Mouse (Mus musculus) embryo, embryonic 10 days (tissue): Measurements from ENCODE around the gene Mtnr1b.

ENCODE experiments used
- DNase-seq: peaks from one replicate; pipeline ENCODE4 v3.0.0-alpha.2; 2015; ENCODE audit warnings: low spot score

Mtnr1b gene

DNA sequence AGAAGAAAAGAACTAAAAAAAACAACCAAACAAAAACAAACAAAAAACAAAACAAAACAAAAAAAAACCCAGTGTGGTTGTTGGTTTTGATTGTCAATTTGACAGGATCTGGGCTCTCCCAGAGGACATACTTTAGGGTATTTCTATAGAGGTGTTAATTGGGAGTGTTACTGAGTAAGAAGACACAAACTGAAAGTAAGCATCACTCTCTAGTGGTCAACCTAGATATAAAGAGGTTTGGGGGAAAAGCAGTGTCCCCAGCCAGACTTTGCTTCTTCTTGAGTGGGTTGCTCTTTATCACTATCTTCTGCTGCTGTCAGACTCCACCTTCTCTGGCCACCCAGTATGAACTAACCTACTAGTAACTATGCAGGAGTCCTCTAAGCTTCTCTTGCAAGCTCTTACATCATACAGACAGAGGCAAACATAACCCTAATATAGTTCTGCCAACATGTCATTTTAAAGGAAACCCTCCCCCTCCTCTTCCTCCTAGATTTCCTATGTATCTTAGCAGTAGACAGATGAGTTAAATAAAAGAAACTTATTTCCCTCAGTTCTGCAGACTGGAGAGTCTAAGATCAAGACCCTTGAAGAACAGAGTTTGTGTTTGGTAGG lies 71.8 kb downstream of the Mtnr1b start:
- DNase-seq = no peak

DNA sequence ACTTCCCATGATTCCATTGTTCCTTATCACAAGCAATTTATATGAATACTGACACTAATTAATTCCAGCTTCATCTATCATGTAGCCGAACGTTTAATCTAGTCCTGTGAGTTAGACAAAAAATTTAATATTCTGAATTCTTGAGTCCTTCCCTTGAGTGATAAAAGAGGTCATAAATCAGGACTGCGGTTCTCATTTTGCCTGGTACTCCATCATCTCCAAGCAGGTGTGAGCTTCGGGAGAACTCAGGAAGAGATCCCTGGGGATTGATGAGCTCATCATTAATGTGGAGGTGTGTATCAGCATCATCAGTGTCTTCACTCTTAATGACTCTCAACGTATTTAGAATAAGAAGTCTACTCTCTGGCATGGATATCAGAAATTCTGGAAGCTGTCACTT lies 74.0 kb downstream of the Mtnr1b start:
- DNase-seq = no peak

DNA sequence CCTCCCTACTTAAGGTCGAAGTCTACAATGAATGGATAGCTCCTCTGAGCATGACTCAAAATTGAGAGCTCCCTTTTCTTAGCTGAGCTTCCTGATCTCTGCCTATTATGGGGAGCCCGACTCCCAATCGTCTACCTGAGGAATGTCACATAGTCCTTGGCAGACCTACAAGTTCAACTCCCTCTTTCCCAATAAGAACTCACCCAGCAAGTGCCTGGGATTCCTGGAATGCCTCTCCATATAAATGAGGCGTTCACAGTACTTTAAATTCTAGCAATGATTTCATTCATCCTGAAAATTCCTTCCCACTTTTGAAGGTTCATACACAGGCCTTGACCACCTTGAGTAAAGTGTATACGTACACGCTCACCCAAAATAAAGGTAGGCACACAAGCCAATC lies 79.9 kb downstream of the Mtnr1b start:
- no peak for DNase-seq

DNA sequence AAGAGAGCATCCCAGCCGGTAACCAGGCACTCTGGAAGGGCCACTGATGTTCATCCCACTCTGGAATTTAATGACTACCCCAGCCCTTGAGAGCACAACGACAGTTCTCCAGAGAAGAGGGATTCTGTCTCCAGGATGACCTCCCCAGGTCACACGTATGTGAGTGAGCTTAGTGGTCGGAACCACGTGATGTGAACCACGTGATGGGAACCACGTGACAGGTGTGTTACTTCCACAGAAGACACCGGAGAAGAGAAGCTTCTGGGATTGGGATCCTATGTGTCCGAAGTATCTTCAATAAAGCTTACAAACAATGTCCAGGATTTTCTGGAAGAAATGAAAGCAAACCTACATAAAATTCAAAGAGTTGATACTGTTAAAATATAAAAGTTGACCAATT lies 82.3 kb downstream of the Mtnr1b start:
- no peak for DNase-seq

DNA sequence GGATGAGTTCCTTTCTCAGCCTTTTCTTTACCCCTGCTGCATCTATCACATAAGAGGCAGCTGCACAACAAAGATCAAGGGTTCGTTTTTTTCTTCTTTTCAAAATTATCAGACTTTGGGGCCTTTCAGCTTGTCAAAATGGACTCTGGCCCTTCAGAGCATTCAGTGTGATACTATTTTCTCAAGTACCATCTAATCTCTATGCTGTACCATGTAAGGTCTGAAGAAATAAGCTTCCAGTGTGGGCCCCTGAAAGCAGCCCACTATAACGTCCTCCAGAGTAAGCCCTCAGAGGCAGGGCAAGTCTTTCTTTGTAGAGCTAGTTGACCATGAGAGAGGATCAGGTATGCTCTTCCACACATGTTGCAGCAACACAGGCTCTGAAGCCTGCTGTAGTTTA lies 87.7 kb downstream of the Mtnr1b start:
- DNase-seq = no peak

DNA sequence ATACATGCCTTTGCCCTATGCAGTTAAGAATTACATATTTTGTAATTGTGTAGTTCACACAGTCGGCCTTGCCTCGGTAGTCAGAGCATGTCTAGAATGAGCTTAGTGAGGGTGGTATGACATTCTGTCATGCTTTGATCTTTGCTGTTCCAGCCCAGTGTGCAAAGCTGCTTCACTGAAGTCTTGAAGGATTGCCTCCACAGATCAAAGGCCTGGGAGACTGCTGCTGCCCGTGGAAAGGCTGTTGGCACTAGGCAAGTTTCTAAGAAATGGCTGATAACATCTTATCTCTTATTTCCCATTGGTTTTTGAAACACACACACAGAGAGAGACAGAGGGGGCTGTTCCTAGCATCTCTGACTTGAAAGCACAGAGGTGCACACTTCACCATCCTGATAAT lies 88.2 kb downstream of the Mtnr1b start:
- no peak for DNase-seq

DNA sequence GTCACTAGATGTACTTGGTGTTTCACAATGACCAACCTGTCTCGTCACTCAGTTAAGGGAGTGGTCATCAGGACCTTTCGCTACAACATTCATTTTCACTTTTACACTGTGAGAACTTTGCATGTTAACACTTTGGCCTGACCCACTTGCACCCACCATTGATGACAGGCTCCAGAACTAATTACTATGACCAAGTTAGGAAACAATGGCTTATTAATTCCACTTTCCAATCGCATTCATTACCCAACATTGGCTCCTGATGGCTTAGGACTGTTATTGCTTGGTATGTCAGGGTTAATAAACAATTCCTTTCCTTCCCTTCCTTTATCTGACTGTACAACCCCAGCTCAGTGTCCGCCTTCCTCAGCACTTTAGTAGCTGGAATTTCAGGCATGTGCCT lies 92.4 kb downstream of the Mtnr1b start:
- DNase-seq = no peak

DNA sequence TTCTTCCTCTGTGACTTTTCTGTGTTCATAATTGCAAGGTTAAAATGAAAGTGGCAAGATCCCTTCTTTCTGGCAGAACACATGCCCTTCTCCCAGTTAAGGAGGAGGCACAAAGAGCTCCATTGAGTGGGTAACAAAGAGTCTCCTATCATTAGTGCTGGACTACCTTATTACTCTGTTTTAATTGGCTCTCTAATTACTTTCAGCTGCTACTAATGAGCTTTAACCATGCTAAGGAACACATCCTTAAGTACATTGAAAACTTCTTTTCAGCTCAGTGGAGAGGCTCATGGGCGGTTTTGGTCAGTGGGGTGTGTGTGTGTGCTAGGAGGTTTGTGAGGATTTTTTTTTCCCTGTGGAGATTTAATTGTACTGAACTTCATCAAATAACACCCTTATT lies 99.4 kb downstream of the Mtnr1b start:
- no peak for DNase-seq
